Mouse (Mus musculus) CH12.LX (cell line): Measurements from ENCODE around the gene Mrpl36. TPM values are rescaled to one million over a fixed set of nuclear protein-coding genes. Genes with fewer than 3 reads are reported as not detected.

Source experiments
- DNase-seq: peaks from one replicate; pipeline ENCODE4 v3.0.0-alpha.2; 2013; ENCODE audit errors: extremely low read depth
- H3K27ac ChIP-seq: 2 replicates; pipeline ENCODE4 v1.5.1; 2012; ENCODE audit warnings: low read depth, mild to moderate bottlenecking, control low read depth, moderate library complexity; ENCODE audit not compliant: insufficient read depth
- H3K27me3 ChIP-seq: replicated peaks from 2 replicates; pipeline ENCODE3; 2012; ENCODE audit warnings: inconsistent platforms
- H3K36me3 ChIP-seq, 2 experiments: replicated peaks in 1 of 2; 2 replicates each; pipeline versions ENCODE3 to v1.6.1; 2012; ENCODE audit warnings: inconsistent platforms in 1 of 2, low read length in 1 of 2, mild to moderate bottlenecking in 1 of 2, mixed read lengths in 1 of 2, moderate library complexity in 1 of 2; ENCODE audit not compliant: control insufficient read depth in 1 of 2, insufficient read depth in 1 of 2
- H3K4me1 ChIP-seq, 2 experiments: 2 replicates each; pipeline ENCODE4 v1.6.1; 2012; ENCODE audit warnings: inconsistent platforms in 1 of 2, moderate library complexity in 1 of 2; ENCODE audit not compliant: insufficient read depth in 2 of 2, control insufficient read depth in 1 of 2
- H3K4me2 ChIP-seq: 2 replicates; pipeline ENCODE4 v1.6.1; 2012; ENCODE audit warnings: low read depth, mild to moderate bottlenecking, control low read depth; ENCODE audit not compliant: poor library complexity, insufficient read depth, severe bottlenecking
- H3K4me3 ChIP-seq, 3 experiments: fragments of 150-350 bp in 1 of 3; sonication (generic) in 1 of 3; replicated peaks in 1 of 3; 2 replicates each; pipeline versions ENCODE3 to v1.5.1; 2011 to 2012; ENCODE audit warnings: low read depth in 2 of 3, low read length in 2 of 3, mild to moderate bottlenecking in 2 of 3, moderate library complexity in 2 of 3, control low read depth in 1 of 3, improper control_type of control experiment in 1 of 3, inconsistent platforms in 1 of 3, mixed read lengths in 1 of 3; ENCODE audit not compliant: poor library complexity in 1 of 3
- H3K79me2 ChIP-seq: replicated peaks from 2 replicates; pipeline ENCODE4 v1.6.1; 2012; ENCODE audit warnings: mild to moderate bottlenecking, moderate library complexity; ENCODE audit not compliant: control insufficient read depth, poor library complexity, insufficient read depth, severe bottlenecking; ENCODE audit errors: extremely low read depth
- H3K9ac ChIP-seq: 2 replicates; pipeline ENCODE4 v1.6.1; 2012; ENCODE audit warnings: low read depth, mild to moderate bottlenecking, control low read depth, moderate library complexity; ENCODE audit not compliant: insufficient read depth
- H3K9me3 ChIP-seq: replicated peaks from 2 replicates; pipeline ENCODE3; 2012; ENCODE audit warnings: low read length, inconsistent platforms, mixed read lengths
- BHLHE40 ChIP-seq: IDR thresholded peaks from 2 replicates; pipeline ENCODE4 v1.6.1; 2011; ENCODE audit warnings: mild to moderate bottlenecking, low read depth, low read length, improper control_type of control experiment
- EP300 ChIP-seq: IDR thresholded peaks from 2 replicates; pipeline ENCODE4 v1.6.1; 2011; ENCODE audit warnings: low read length, improper control_type of control experiment
- ETS1 ChIP-seq: conservative IDR thresholded peaks from 2 replicates; pipeline ENCODE4 v1.6.1; 2012; ENCODE audit warnings: low read depth, mild to moderate bottlenecking, inconsistent platforms, low read length, improper control_type of control experiment, moderate library complexity
- HCFC1 ChIP-seq: IDR thresholded peaks from 2 replicates; pipeline ENCODE4 v1.6.1; 2012; ENCODE audit warnings: low read depth, mild to moderate bottlenecking, inconsistent platforms, low read length, improper control_type of control experiment
- IRF4 ChIP-seq: IDR thresholded peaks from 2 replicates; pipeline ENCODE4 v1.6.1; 2014; ENCODE audit warnings: low read depth, mild to moderate bottlenecking, inconsistent platforms, low read length, improper control_type of control experiment
- JUN ChIP-seq: IDR thresholded peaks from 2 replicates; pipeline ENCODE4 v1.6.1; 2011; ENCODE audit warnings: low read depth, mild to moderate bottlenecking, low read length, improper control_type of control experiment, moderate library complexity; ENCODE audit not compliant: insufficient read depth
- JUND ChIP-seq: conservative IDR thresholded peaks from 2 replicates; pipeline ENCODE4 v1.6.1; 2011; ENCODE audit warnings: low read depth, low read length, improper control_type of control experiment
- MAX ChIP-seq: IDR thresholded peaks from 2 replicates; pipeline ENCODE4 v1.6.1; 2011; ENCODE audit warnings: low read length, improper control_type of control experiment
- MAZ ChIP-seq: IDR thresholded peaks from 2 replicates; pipeline ENCODE4 v1.6.1; 2012; ENCODE audit warnings: low read depth, mild to moderate bottlenecking, inconsistent platforms, low read length, improper control_type of control experiment, moderate library complexity
- MEF2A ChIP-seq: IDR thresholded peaks from 2 replicates; pipeline ENCODE4 v1.6.1; 2014; ENCODE audit warnings: low read depth, mild to moderate bottlenecking, inconsistent platforms, low read length, improper control_type of control experiment, borderline replicate concordance
- MXI1 ChIP-seq: IDR thresholded peaks from 2 replicates; pipeline ENCODE4 v1.6.1; 2011; ENCODE audit warnings: mild to moderate bottlenecking, low read depth, low read length, improper control_type of control experiment
- MYC ChIP-seq: IDR thresholded peaks from 2 replicates; pipeline ENCODE4 v1.6.1; 2011; ENCODE audit warnings: low read depth, mild to moderate bottlenecking, improper control_type of control experiment, low read length
- NRF1 ChIP-seq: IDR thresholded peaks from 2 replicates; pipeline ENCODE4 v1.6.1; 2014; ENCODE audit warnings: low read depth, mild to moderate bottlenecking, inconsistent platforms, low read length, improper control_type of control experiment, moderate library complexity
- POLR2A ChIP-seq: IDR thresholded peaks from 2 replicates; pipeline ENCODE4 v1.6.1; 2011; ENCODE audit warnings: low read depth, mild to moderate bottlenecking, improper control_type of control experiment, low read length
- POLR2AphosphoS2 ChIP-seq: IDR thresholded peaks from 2 replicates; pipeline ENCODE4 v1.6.1; 2011; ENCODE audit warnings: low read depth, low read length, improper control_type of control experiment
- SIN3A ChIP-seq: IDR thresholded peaks from 2 replicates; pipeline ENCODE4 v1.6.1; 2012; ENCODE audit warnings: low read length, improper control_type of control experiment, inconsistent platforms
- SMC3 ChIP-seq: IDR thresholded peaks from 2 replicates; pipeline ENCODE4 v1.6.1; 2011; ENCODE audit warnings: low read depth, low read length, improper control_type of control experiment
- TCF12 ChIP-seq: IDR thresholded peaks from 2 replicates; pipeline ENCODE4 v1.6.1; 2014; ENCODE audit warnings: low read depth, mild to moderate bottlenecking, inconsistent platforms, low read length, improper control_type of control experiment
- UBTF ChIP-seq: IDR thresholded peaks from 2 replicates; pipeline ENCODE4 v1.6.1; 2012; ENCODE audit warnings: low read depth, mild to moderate bottlenecking, inconsistent platforms, low read length, improper control_type of control experiment, moderate library complexity
- USF2 ChIP-seq: conservative IDR thresholded peaks from 2 replicates; pipeline ENCODE4 v1.6.1; 2011; ENCODE audit warnings: low read depth, low read length, improper control_type of control experiment
- ZNF384 ChIP-seq: IDR thresholded peaks from 2 replicates; pipeline ENCODE4 v1.6.1; 2012; ENCODE audit warnings: low read depth, low read length, improper control_type of control experiment, inconsistent platforms
- dilution Hi-C: fragments of 300-500 bp; cut with MboI; formaldehyde crosslinking; loops from 2 replicates; pipeline ENCODE4 v1.14.3; 2020; ENCODE audit warnings: low sequenced_read_pairs; ENCODE audit not compliant: extremely low pct_unique_long_range_greater_than_20kb, extremely low pct_ligation_motif_present
- in situ Hi-C: fragments of 300-500 bp; cut with MboI; formaldehyde crosslinking; loops from 3 replicates; pipeline ENCODE4 v1.14.3; 2019; ENCODE audit warnings: low sequenced_read_pairs, low pct_ligation_motif_present, low pct_unique_long_range_greater_than_20kb, mixed read lengths
- polyA plus RNA-seq: library from polyadenylated mRNA; unstranded; fragments of >175 nt; gene quantifications from 2 replicates; pipeline ENCODE4 v1.2.1, GENCODE M21; 2012; ENCODE audit warnings: low read depth; ENCODE audit not compliant: insufficient read length
- total RNA-seq, 2 experiments: library from RNA; depleted of rRNA; stranded (reverse); fragments of 300-350 nt in 1 of 2; fragments of >200 nt in 1 of 2; gene quantifications; 2 replicates each; pipeline ENCODE4 v1.2.3; 2012 to 2014

Mrpl36 gene
- total and polyA plus RNA-seq, 3 experiments, result 102 to 220 (median 133) TPM

- in situ Hi-C loops (loop anchor here (5.0 to 25.0 kb wide), 2 partner anchors 52 to 217 kb away; no protein-coding TSS in a partner anchor), dilution Hi-C loops (no loop called here)
- no peaks in the 10 kb centered on the region for H3K36me3 ChIP-seq
- no peak overlapping the region for H3K4me3 ChIP-seq
- DNase-seq, result no peak
- no peak overlapping the region for H3K4me2 ChIP-seq
- H3K9ac ChIP-seq, result no peak overlapping the region
- H3K27me3 ChIP-seq, result no peaks in the 10 kb centered on the region
- no peak overlapping the region for H3K27ac ChIP-seq
- no peak for TF ChIP-seq SMC3
- no peak for TF ChIP-seq USF2
- TF ChIP-seq POLR2AphosphoS2, result no peak
- TF ChIP-seq SIN3A, result no peak
- no peak for TF ChIP-seq ETS1
- no peak for TF ChIP-seq MAX
- TF ChIP-seq EP300, result no peak
- no peaks in the 10 kb centered on the region for H3K79me2 ChIP-seq
- H3K4me1 ChIP-seq, result peaks cover 7 to 43% of the 10 kb centered on the region in 2 experiments
- no peaks in the 10 kb centered on the region for H3K9me3 ChIP-seq
Observed at GRCm38 (mm10) chr13:73304729-73305128, 23.6 kb upstream of the Mrpl36 start.

- Histone ChIP-seq H3K36me3 (no peaks in the 10 kb centered on the region), H3K27me3 (no peaks in the 10 kb centered on the region), H3K9me3 (no peaks in the 10 kb centered on the region), H3K27ac (no peak overlapping the region; the same call in 1 of the 2 replicates), H3K79me2 (no peaks in the 10 kb centered on the region), H3K4me1 (peaks cover 11 to 43% of the 10 kb centered on the region in 2 experiments), H3K9ac (no peak overlapping the region), H3K4me2 (peak overlapping the region; percentile 47; the same call in 1 of the 2 replicates), H3K4me3 (peak overlapping the region in 1 of 3 experiments; percentile 30)
- TF ChIP-seq MYC, result peak; percentile 61; the same call in 1 of the 2 replicates
- peak; percentile 48; the same call in 1 of the 2 replicates for TF ChIP-seq MAZ
- peak; percentile 89 for TF ChIP-seq JUN
- TF ChIP-seq MAX, result peak; percentile 30; the same call in 1 of the 2 replicates
- no peak for TF ChIP-seq NRF1
- peak; percentile 64; the same call in 1 of the 2 replicates for TF ChIP-seq TCF12
- TF ChIP-seq MEF2A, result peak; percentile 82
- peak; percentile 89 for TF ChIP-seq EP300
- peak; percentile 95 for TF ChIP-seq ETS1
- 0 out of 2 replicates have a peak, but pooled peaks have one; percentile 35 for TF ChIP-seq POLR2A
- TF ChIP-seq BHLHE40, result peak; percentile 89
- no peak for TF ChIP-seq MXI1
- peak; percentile 96 for TF ChIP-seq IRF4
- no peak for TF ChIP-seq ZNF384
- peak; percentile 90 for TF ChIP-seq JUND
- peak; percentile 32; the same call in 1 of the 2 replicates for TF ChIP-seq HCFC1
- no peak for TF ChIP-seq SMC3
- 0 out of 2 replicates have a peak, but pooled peaks have one; percentile 51 for TF ChIP-seq UBTF
- dilution Hi-C loops, result no loop called here
- in situ Hi-C loops, result loop anchor here (5.0 to 25.0 kb wide), 2 partner anchors 53 to 218 kb away; no protein-coding TSS in a partner anchor
- DNase-seq, result peak; percentile 84
Observed at GRCm38 (mm10) chr13:73305398-73306084, 22.8 kb upstream of the Mrpl36 start.
